Comparison of ENCODE assay signal across 28 mouse cellular contexts in genomic region chr2:67799981-67800380, GRCm38 (mm10).
"Had no signal": no experiment of that assay in that cellular context is flagged by ENCODE, and none has a peak within 500 bp of the region (broad histone marks: within the 10 kb centered on the region; RNA-seq: fewer than 3 reads in every experiment).

No protein-coding gene starts in this region.

- H3K9me3 ChIP-seq: embryonic facial prominence, embryonic 10.5 days; embryonic facial prominence, embryonic 12.5 days; embryonic facial prominence, embryonic 13.5 days; embryonic facial prominence, embryonic 15.5 days; forebrain, embryonic 10.5 days; forebrain, embryonic 12.5 days; forebrain, embryonic 15.5 days had no signal

- H3K27ac ChIP-seq: embryonic facial prominence, embryonic 10.5 days; embryonic facial prominence, embryonic 12.5 days; embryonic facial prominence, embryonic 13.5 days; embryonic facial prominence, embryonic 15.5 days; forebrain, embryonic 10.5 days; forebrain, embryonic 12.5 days; forebrain, embryonic 13.5 days; forebrain, embryonic 15.5 days; gastrocnemius, adult 2 months had no signal

- DNase-seq: cerebellum, adult 2 months; cerebellum, adult 8-10 months; cerebellum, adult 9-10 months; cerebellum, adult 9-11 months; cerebellum, postnatal 10 days; cerebellum, postnatal 14 days; cerebellum, postnatal 25 days; cerebellum, postnatal 36 days; embryo, embryonic 11 days; forebrain, postnatal 0 days; gastrocnemius, adult 2 months; gastrocnemius, postnatal 10 days; gastrocnemius, postnatal 14 days; gastrocnemius, postnatal 25 days; gastrocnemius, postnatal 36 days; heart, adult 11 months; heart, adult 18-20 months had no signal

- ATAC-seq: forebrain, embryonic 13.5 days; forebrain, embryonic 14.5 days; forebrain, embryonic 15.5 days; forebrain, embryonic 16.5 days; forebrain, postnatal 0 days had no signal

- H3K36me3 ChIP-seq: embryonic facial prominence, embryonic 10.5 days; embryonic facial prominence, embryonic 12.5 days; embryonic facial prominence, embryonic 13.5 days; embryonic facial prominence, embryonic 15.5 days; forebrain, embryonic 10.5 days; forebrain, embryonic 12.5 days; forebrain, embryonic 15.5 days had no signal

- H3K9ac ChIP-seq: embryonic facial prominence, embryonic 12.5 days; embryonic facial prominence, embryonic 13.5 days; embryonic facial prominence, embryonic 15.5 days; forebrain, embryonic 12.5 days; forebrain, embryonic 13.5 days; forebrain, embryonic 15.5 days; forebrain, postnatal 0 days had no signal

- H3K4me2 ChIP-seq: embryonic facial prominence, embryonic 12.5 days; embryonic facial prominence, embryonic 13.5 days; embryonic facial prominence, embryonic 15.5 days; forebrain, embryonic 12.5 days; forebrain, embryonic 13.5 days; forebrain, embryonic 15.5 days had no signal

- H3K4me1 ChIP-seq: embryonic facial prominence, embryonic 10.5 days; embryonic facial prominence, embryonic 12.5 days; embryonic facial prominence, embryonic 13.5 days; embryonic facial prominence, embryonic 15.5 days; forebrain, embryonic 10.5 days; forebrain, embryonic 12.5 days; forebrain, embryonic 13.5 days; forebrain, embryonic 15.5 days had no signal

- H3K27me3 ChIP-seq: embryonic facial prominence, embryonic 12.5 days; embryonic facial prominence, embryonic 13.5 days; embryonic facial prominence, embryonic 15.5 days; forebrain, embryonic 12.5 days; forebrain, embryonic 13.5 days; forebrain, embryonic 15.5 days had no signal

- H3K4me3 ChIP-seq: embryonic facial prominence, embryonic 10.5 days; embryonic facial prominence, embryonic 12.5 days; embryonic facial prominence, embryonic 13.5 days; embryonic facial prominence, embryonic 15.5 days; erythroblast, embryonic 14.5 days; forebrain, embryonic 10.5 days; forebrain, embryonic 12.5 days; forebrain, embryonic 13.5 days; forebrain, embryonic 15.5 days; gastrocnemius, adult 2 months had no signal
